Mouse (Mus musculus) embryonic facial prominence, embryonic 13.5 days (tissue): Measurements from ENCODE around the gene Tmem138. TPM values are rescaled to one million over a fixed set of nuclear protein-coding genes. Genes with fewer than 3 reads are reported as not detected.

Experiments
- ATAC-seq: fragments of 200-750 bp; cut with Nextera tagmentation; 2 replicates; pipeline ENCODE4 v1.8.0; 2017; ENCODE audit warnings: low read depth; ENCODE audit not compliant: insufficient number of reproducible peaks, insufficient read depth, low FRiP score, low TSS enrichment
- H3K27ac ChIP-seq: fragments of 300-500 bp; sonication (generic); 2 replicates; pipeline ENCODE4 v1.5.1; 2015; ENCODE audit warnings: moderate library complexity, mild to moderate bottlenecking, inconsistent platforms
- H3K27me3 ChIP-seq: fragments of 300-500 bp; sonication (generic); 2 replicates; pipeline ENCODE4 v1.6.1; 2015; ENCODE audit warnings: mild to moderate bottlenecking, inconsistent platforms
- H3K36me3 ChIP-seq: fragments of 300-500 bp; sonication (generic); 2 replicates; pipeline ENCODE4 v1.6.1; 2015; ENCODE audit warnings: mild to moderate bottlenecking, inconsistent platforms
- H3K4me1 ChIP-seq: fragments of 300-500 bp; sonication (generic); 2 replicates; pipeline ENCODE4 v1.6.1; 2015; ENCODE audit warnings: inconsistent platforms
- H3K4me2 ChIP-seq: fragments of 300-500 bp; sonication (generic); 2 replicates; pipeline ENCODE4 v1.6.1; 2015; ENCODE audit warnings: moderate library complexity, mild to moderate bottlenecking, inconsistent platforms
- H3K4me3 ChIP-seq: fragments of 300-500 bp; sonication (generic); 2 replicates; pipeline ENCODE4 v1.5.1; 2015; ENCODE audit warnings: mild to moderate bottlenecking, inconsistent platforms
- H3K9ac ChIP-seq: fragments of 300-500 bp; sonication (generic); 2 replicates; pipeline ENCODE4 v1.6.1; 2015; ENCODE audit warnings: mild to moderate bottlenecking, inconsistent platforms
- H3K9me3 ChIP-seq: fragments of 300-500 bp; sonication (generic); 2 replicates; pipeline ENCODE4 v1.6.1; 2016; ENCODE audit warnings: inconsistent platforms
- WGBS: fragments of 180-500 bp; shearing (Covaris S2); methylation state at CpG from one replicate; pipeline ENCODE4 v1.1.7; 2015; ENCODE audit warnings: mixed read lengths; 5-methylcytosine and 5-hydroxymethylcytosine counted together
- polyA plus RNA-seq: library from polyadenylated mRNA; unstranded; fragments of >200 nt; fragmentation: Nextera tagmentation; extraction: Ambion mirVana; gene quantifications from 2 replicates; pipeline ENCODE4 v1.2.1, GENCODE M21; 2015

Tmem138 gene
- polyA plus RNA-seq, 1 experiment from 2014 or later, result 38.3 TPM

GRCm38 (mm10) chr19:10525106-10525901 is 51.9 kb downstream of the Tmem138 start, which contains the start of gene Cpsf7:
Cpsf7 (plus strand) TSS chr19:10525266.
- H3K27me3 ChIP-seq, result no peaks in the 10 kb centered on the region
- peak; percentile 91 for ATAC-seq
- peaks cover 18% of the 10 kb centered on the region for H3K36me3 ChIP-seq
- peaks cover 24% of the 10 kb centered on the region for H3K4me1 ChIP-seq
- H3K4me2 ChIP-seq, result peak within 1 kb of the TSS; percentile 74
- H3K9me3 ChIP-seq, result no peaks in the 10 kb centered on the region
- H3K27ac ChIP-seq, result peak within 1 kb of the TSS; percentile 98
- peak within 1 kb of the TSS; percentile 94 for H3K4me3 ChIP-seq
- peak within 1 kb of the TSS; percentile 99 for H3K9ac ChIP-seq
- under 1% methylated on average over 90 of the region's 93 CpGs for WGBS

DNA sequence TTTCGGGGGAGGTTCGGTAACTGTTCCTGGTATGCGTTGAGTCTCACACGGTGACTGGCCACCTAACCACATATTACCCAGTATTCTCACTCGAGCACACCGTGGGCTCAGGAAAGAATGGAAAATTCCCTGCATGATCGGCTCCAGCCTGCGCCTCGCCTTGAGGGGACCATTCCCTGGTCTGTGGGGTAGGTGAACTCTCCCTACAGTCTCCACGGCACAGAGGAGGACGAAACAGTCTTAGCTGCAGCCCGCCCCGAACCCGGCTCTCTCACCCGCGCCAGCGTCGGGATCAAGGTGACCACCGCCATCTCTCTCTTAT is 52.4 kb downstream of the Tmem138 start:
- Histone ChIP-seq H3K36me3 (peaks cover 13% of the 10 kb centered on the region), H3K27ac (peak overlapping the region; percentile 98), H3K4me2 (peak overlapping the region; percentile 74), H3K9me3 (no peaks in the 10 kb centered on the region), H3K27me3 (no peaks in the 10 kb centered on the region), H3K4me3 (peak overlapping the region; percentile 94), H3K9ac (peak overlapping the region; percentile 99), H3K4me1 (peaks cover 26% of the 10 kb centered on the region)
- ATAC-seq, result no peak
- WGBS, result 0% methylated on average over 19 of the region's 19 CpGs

GRCm38 (mm10) chr19:10523483-10524080 is 53.6 kb downstream of the Tmem138 start:
- Histone ChIP-seq H3K4me2 (peak overlapping the region; percentile 74), H3K9me3 (no peaks in the 10 kb centered on the region), H3K27ac (no peak overlapping the region), H3K9ac (no peak overlapping the region), H3K4me3 (no peak overlapping the region; the same call in 1 of the 2 replicates), H3K27me3 (no peaks in the 10 kb centered on the region), H3K4me1 (peaks cover 26% of the 10 kb centered on the region), H3K36me3 (peaks cover 7% of the 10 kb centered on the region)
- no peak for ATAC-seq
- 84% methylated on average over 5 of the region's 5 CpGs for WGBS

DNA sequence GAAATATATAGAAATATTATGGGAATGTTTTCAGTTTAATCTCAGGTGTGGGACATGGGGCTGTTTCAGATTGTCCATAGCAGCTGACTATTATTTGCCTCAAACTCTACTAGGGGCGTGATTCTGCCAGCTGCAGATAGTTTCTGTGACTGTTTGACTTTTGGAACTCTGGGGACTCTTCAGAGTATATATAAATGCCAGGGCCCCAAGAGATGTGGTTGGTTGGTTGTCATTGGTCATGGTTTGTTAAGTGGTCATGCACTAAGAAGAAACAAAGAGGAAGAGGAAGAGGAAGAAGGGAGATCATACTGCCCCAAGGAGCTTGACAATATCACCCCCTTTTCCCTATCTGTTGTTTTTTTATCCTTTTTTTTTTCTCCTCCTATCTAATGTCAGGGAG is 55.2 kb downstream of the Tmem138 start:
- no peak overlapping the region for H3K27ac ChIP-seq
- 74% methylated on average over 1 of the region's 1 CpGs for WGBS
- no peak overlapping the region for H3K9ac ChIP-seq
- H3K4me2 ChIP-seq, result no peak overlapping the region
- ATAC-seq, result no peak
- peaks cover 18% of the 10 kb centered on the region for H3K4me1 ChIP-seq
- H3K27me3 ChIP-seq, result no peaks in the 10 kb centered on the region
- no peak overlapping the region for H3K4me3 ChIP-seq
- H3K9me3 ChIP-seq, result no peaks in the 10 kb centered on the region
- peaks cover 8% of the 10 kb centered on the region for H3K36me3 ChIP-seq

Other genes starting within 250 kb of the Tmem138 start
- gene Syt7, start 188.3 kb downstream of the Tmem138 start, polyA plus RNA-seq, result 0.46 and 0.76 TPM in 2 replicates
- gene Lrrc10b, start 119.9 kb downstream of the Tmem138 start, polyA plus RNA-seq, result 0.25 and 0.28 TPM in 2 replicates
- 0.27 and 0.39 TPM in 2 replicates for gene Ppp1r32, start 94.4 kb downstream of the Tmem138 start, polyA plus RNA-seq
- 48.3 and 50.1 TPM in 2 replicates for gene Cpsf7, start 52.1 kb downstream of the Tmem138 start, polyA plus RNA-seq
- gene Sdhaf2, start 51.2 kb downstream of the Tmem138 start, polyA plus RNA-seq, result 59.9 and 63.5 TPM in 2 replicates
- gene Tmem216, start 21.1 kb downstream of the Tmem138 start, polyA plus RNA-seq, result 62.9 and 63.7 TPM in 2 replicates
- 18.7 and 21.8 TPM in 2 replicates for gene Cyb561a3, start 190 bp downstream of the Tmem138 start, polyA plus RNA-seq
- gene Ddb1, start 28.0 kb upstream of the Tmem138 start, polyA plus RNA-seq, result 355 and 368 TPM in 2 replicates
- gene Tkfc, start 28.3 kb upstream of the Tmem138 start, polyA plus RNA-seq, result 16.3 and 17.0 TPM in 2 replicates
- 3.1 and 3.8 TPM in 2 replicates for gene Vwce, start 56.9 kb upstream of the Tmem138 start, polyA plus RNA-seq
- not detected in 2 replicates for gene Pga5, start 100.7 kb upstream of the Tmem138 start, polyA plus RNA-seq
- 36.4 and 36.8 TPM in 2 replicates for gene Vps37c, start 111.4 kb upstream of the Tmem138 start, polyA plus RNA-seq
- 0.41 and 0.42 TPM in 2 replicates for gene Cd5, start 161.6 kb upstream of the Tmem138 start, polyA plus RNA-seq